Mouse (Mus musculus) bone marrow, adult 2 months (tissue): ENCODE data around the gene Spred2. TPM values are rescaled to one million over a fixed set of nuclear protein-coding genes. Genes with fewer than 3 reads are reported as not detected.

Experiments used
- H3K27ac ChIP-seq: fragments of 200-500 bp; 2 replicates; pipeline ENCODE4 v1.5.1; 2012; ENCODE audit warnings: low read depth, mild to moderate bottlenecking, control low read depth, inconsistent platforms, low read length; ENCODE audit not compliant: control insufficient read depth, poor library complexity, insufficient read depth
- H3K4me1 ChIP-seq: fragments of 200-500 bp; 2 replicates; pipeline ENCODE4 v1.6.1; 2011; ENCODE audit warnings: low read length; ENCODE audit not compliant: control insufficient read depth, insufficient read depth
- H3K4me3 ChIP-seq: fragments of 200-500 bp; replicated peaks from 2 replicates; pipeline ENCODE3; 2011; ENCODE audit warnings: mild to moderate bottlenecking, low read depth, low read length, control low read depth; ENCODE audit not compliant: control insufficient read depth
- CTCF ChIP-seq: fragments of 200-500 bp; IDR thresholded peaks from 2 replicates; pipeline ENCODE4 v1.5.1; 2011; ENCODE audit warnings: low read length, control low read depth; ENCODE audit not compliant: control insufficient read depth, insufficient read depth
- POLR2A ChIP-seq: fragments of 200-500 bp; IDR thresholded peaks from 2 replicates; pipeline ENCODE4 v1.6.1; 2011; ENCODE audit warnings: low read depth, mild to moderate bottlenecking, control low read depth, low read length, borderline replicate concordance; ENCODE audit not compliant: control insufficient read depth
- WGBS: fragments of 180-500 bp; shearing (Covaris S2); methylation state at CpG from one replicate; pipeline ENCODE4 v1.1.7; 2018; 5-methylcytosine and 5-hydroxymethylcytosine counted together
- polyA plus RNA-seq: library from polyadenylated mRNA; stranded (reverse); fragments of >200 nt; gene quantifications from 2 replicates; pipeline ENCODE4 v1.2.4, GENCODE M21; 2011; ENCODE audit warnings: low replicate concordance; ENCODE audit not compliant: missing spikeins, insufficient read depth, insufficient read length

The Spred2 gene
- polyA plus RNA-seq, 1 experiment: 7.1 TPM

GRCm38 (mm10) chr11:19919785-19920671, 4.1 kb upstream of the Spred2 start:
- TF ChIP-seq CTCF (peak; percentile 18; the same call in 1 of the 2 replicates), POLR2A (peak; percentile 18; the same call in 1 of the 2 replicates)
- under 1% methylated on average over 70 of the region's 70 CpGs for WGBS

GRCm38 (mm10) chr11:19921723-19922122, 2.5 kb upstream of the Spred2 start:
- 80% methylated on average over 1 of the region's 1 CpGs for WGBS
- H3K4me1 ChIP-seq: peaks cover 2% of the 10 kb centered on the region

More at GRCm38 (mm10) chr11:19919785-19920671, 4.1 kb upstream of the Spred2 start:
- H3K27ac ChIP-seq: peak overlapping the region; percentile 88
- H3K4me3 ChIP-seq: peak overlapping the region; percentile 76
- no peaks in the 10 kb centered on the region; the same call in 1 of the 2 replicates for H3K4me1 ChIP-seq

GRCm38 (mm10) chr11:19922208-19922607, 2.0 kb upstream of the Spred2 start:
- Histone ChIP-seq H3K27ac (no peak overlapping the region), H3K4me3 (no peak overlapping the region), H3K4me1 (peaks cover 3% of the 10 kb centered on the region)
- no peak for TF ChIP-seq CTCF
- no peak for TF ChIP-seq POLR2A
- 77% methylated on average over 4 of the region's 4 CpGs for WGBS

More at GRCm38 (mm10) chr11:19921723-19922122, 2.5 kb upstream of the Spred2 start:
- Histone ChIP-seq H3K27ac (no peak overlapping the region), H3K4me3 (no peak overlapping the region)
- TF ChIP-seq CTCF (no peak), POLR2A (no peak)

GRCm38 (mm10) chr11:19924757-19925148, 578 bp downstream of the Spred2 start:
- Histone ChIP-seq H3K4me1 (peaks cover 4% of the 10 kb centered on the region), H3K4me3 (peak overlapping the region; percentile 79), H3K27ac (peak overlapping the region; percentile 84)
- TF ChIP-seq CTCF (no peak), POLR2A (no peak)
- 0% methylated on average over 29 of the region's 29 CpGs for WGBS

- H3K4me3 ChIP-seq: peak overlapping the region; percentile 79
- under 1% methylated on average over 75 of the region's 75 CpGs for WGBS
- peak overlapping the region; percentile 84 for H3K27ac ChIP-seq
- no peak for TF ChIP-seq CTCF
- peak; percentile 28; the same call in 1 of the 2 replicates for TF ChIP-seq POLR2A
- H3K4me1 ChIP-seq: peaks cover 4% of the 10 kb centered on the region
Measured at GRCm38 (mm10) chr11:19925149-19925975, 1.2 kb downstream of the Spred2 start.

GRCm38 (mm10) chr11:19925976-19926842, 2.0 kb downstream of the Spred2 start:
- peaks cover 4% of the 10 kb centered on the region for H3K4me1 ChIP-seq
- peak overlapping the region; percentile 40 for H3K27ac ChIP-seq

GRCm38 (mm10) chr11:19926843-19927120, 2.6 kb downstream of the Spred2 start:
- Histone ChIP-seq H3K4me1 (peaks cover 4% of the 10 kb centered on the region), H3K27ac (no peak overlapping the region), H3K4me3 (no peak overlapping the region)
- WGBS: 40% methylated on average over 2 of the region's 2 CpGs
- TF ChIP-seq CTCF (no peak), POLR2A (no peak)

More at GRCm38 (mm10) chr11:19925976-19926842, 2.0 kb downstream of the Spred2 start:
- TF ChIP-seq CTCF (peak; percentile 29; the same call in 1 of the 2 replicates), POLR2A (no peak)
- under 1% methylated on average over 15 of the region's 15 CpGs for WGBS
- peak overlapping the region; percentile 79 for H3K4me3 ChIP-seq

GRCm38 (mm10) chr11:19928633-19929032, 4.5 kb downstream of the Spred2 start:
- Histone ChIP-seq H3K4me3 (no peak overlapping the region), H3K27ac (no peak overlapping the region), H3K4me1 (peaks cover 4% of the 10 kb centered on the region)
- no peak for TF ChIP-seq POLR2A
- TF ChIP-seq CTCF: no peak
- WGBS: 81% methylated on average over 4 of the region's 4 CpGs
